Mouse (Mus musculus) layer of hippocampus, adult 2 months (tissue): ENCODE measurements around the gene Retreg2. TPM values are rescaled to one million over a fixed set of nuclear protein-coding genes. Genes with fewer than 3 reads are reported as not detected.

ENCODE experiments used
- DNase-seq, 2 experiments: peaks; one replicate each; pipeline ENCODE4 v3.0.0; 2022; ENCODE audit warnings: low spot score in 2 of 2
- H3K27ac ChIP-seq: fragments of 200-600 bp; 2 replicates; pipeline ENCODE4 v1.8.1; 2022
- H3K4me3 ChIP-seq: fragments of 200-600 bp; 2 replicates; pipeline ENCODE4 v1.8.1; 2022; ENCODE audit warnings: mild to moderate bottlenecking
- CTCF ChIP-seq: fragments of 200-600 bp; conservative IDR thresholded peaks from 2 replicates; pipeline ENCODE4 v1.8.1; 2022; ENCODE audit warnings: antibody characterized with exemption, mild to moderate bottlenecking, moderate library complexity
- long read RNA-seq, 2 experiments: library from polyadenylated mRNA; stranded (forward); transcript quantifications; one replicate each; pipeline ENCODE4 v2.0.0; 2021; ENCODE audit warnings: borderline mapping rate in 2 of 2
- total RNA-seq, 2 experiments: library from RNA; stranded (reverse); gene quantifications; 2 replicates each; pipeline ENCODE4 v1.2.3; 2021

Gene Retreg2
- 100 to 1,000 TPM; 178 to 179 TPM for total RNA-seq
- long read RNA-seq, experiment 1, transcript Retreg2-208 (10 exons, 2,438 nt): minor isoform, 27 of 139 reads
- long read RNA-seq, experiment 1, transcript Retreg2-201 (9 exons, 2,561 nt): major isoform, 78 of 139 reads
- long read RNA-seq, experiment 1, partial matches to known transcripts: 20 of 139 reads
- long read RNA-seq, experiment 1, other reads (novel, unspliced or antisense): 10 of 139 reads
- long read RNA-seq, experiment 2, transcript Retreg2-201 (9 exons, 2,561 nt): major isoform, 118 of 201 reads
- long read RNA-seq, experiment 2, transcript Retreg2-208 (10 exons, 2,438 nt): minor isoform, 43 of 201 reads
- long read RNA-seq, experiment 2, partial matches to known transcripts: 18 of 201 reads
- long read RNA-seq, experiment 2, other reads (novel, unspliced or antisense): 18 of 201 reads

GRCm38 (mm10) chr1:75142301-75143261 lies at the start of gene Retreg2, which contains the start of gene Cnppd1:
Gene Retreg2 (plus strand): TSS chr1:75142778.
Gene Cnppd1 (minus strand): TSS chr1:75142711.
- peak; percentile 76 for TF ChIP-seq CTCF
- peak within 1 kb of the TSS; percentile 97 for H3K27ac ChIP-seq
- H3K4me3 ChIP-seq: peak within 1 kb of the TSS; percentile 86
- DNase-seq: peak; percentile 93 to 95

- peak; percentile 49; the same call in 1 of the 2 replicates for TF ChIP-seq CTCF
- H3K4me3 ChIP-seq: no peak overlapping the region
- H3K27ac ChIP-seq: no peak overlapping the region
- no peak for DNase-seq
These were observed 20.4 kb upstream of the Retreg2 start for GRCm38 (mm10) chr1:75122211-75122610.

DNA sequence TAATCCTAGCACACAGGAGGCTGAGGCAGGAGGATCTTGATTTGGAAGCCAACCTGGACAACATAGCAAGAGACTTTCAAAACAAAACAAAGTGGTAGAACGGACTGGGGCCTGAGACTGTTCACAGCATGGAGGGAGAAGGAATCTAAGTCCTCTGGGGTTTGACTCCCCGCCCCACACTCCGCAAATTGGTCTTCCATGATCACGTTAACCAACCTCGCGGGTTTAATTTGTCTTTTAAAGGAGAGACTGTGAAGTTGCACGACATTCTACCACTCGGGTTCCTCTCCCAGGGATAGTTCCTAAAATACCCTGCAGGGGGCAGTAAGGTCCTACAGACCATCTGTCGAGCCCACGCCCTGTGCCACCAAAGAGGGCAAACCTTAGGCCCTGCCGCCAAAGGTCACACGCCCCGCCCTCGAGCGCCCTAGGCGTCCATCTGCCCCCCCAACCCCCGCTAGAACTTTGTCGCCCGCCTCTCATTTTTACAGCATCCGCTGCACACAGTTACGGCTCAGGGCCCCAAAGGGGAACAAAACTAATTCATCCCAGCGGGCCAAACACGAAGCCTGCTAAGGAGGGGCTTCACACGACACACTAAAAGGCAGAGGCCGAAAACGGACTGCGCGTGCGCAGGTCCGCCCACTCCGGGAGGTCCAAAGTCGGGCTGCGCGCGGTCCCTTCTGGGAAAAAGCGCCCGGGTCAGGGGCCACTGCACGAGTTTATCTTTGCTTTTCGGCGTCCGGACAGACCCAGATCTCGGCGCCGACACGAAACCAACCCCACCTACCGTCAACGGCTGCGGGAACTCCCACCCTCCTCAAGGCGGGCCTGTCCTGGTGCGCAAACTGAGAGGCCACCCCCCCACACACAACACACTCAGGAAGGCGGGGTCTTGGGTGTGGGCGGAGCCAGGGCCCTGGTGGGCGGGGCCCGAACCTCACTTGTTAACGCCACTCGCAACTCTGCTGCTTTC lies 17.9 kb upstream of the Retreg2 start, which contains the start of gene Nhej1:
Gene Nhej1, minus strand, starts transcription at position 855 of the 976 bp plus-strand sequence.
- peak; percentile 93 for TF ChIP-seq CTCF
- Histone ChIP-seq H3K4me3 (peak within 1 kb of the TSS; percentile 58), H3K27ac (peak within 1 kb of the TSS; percentile 95)
- peak; percentile 87 to 90 for DNase-seq

DNA sequence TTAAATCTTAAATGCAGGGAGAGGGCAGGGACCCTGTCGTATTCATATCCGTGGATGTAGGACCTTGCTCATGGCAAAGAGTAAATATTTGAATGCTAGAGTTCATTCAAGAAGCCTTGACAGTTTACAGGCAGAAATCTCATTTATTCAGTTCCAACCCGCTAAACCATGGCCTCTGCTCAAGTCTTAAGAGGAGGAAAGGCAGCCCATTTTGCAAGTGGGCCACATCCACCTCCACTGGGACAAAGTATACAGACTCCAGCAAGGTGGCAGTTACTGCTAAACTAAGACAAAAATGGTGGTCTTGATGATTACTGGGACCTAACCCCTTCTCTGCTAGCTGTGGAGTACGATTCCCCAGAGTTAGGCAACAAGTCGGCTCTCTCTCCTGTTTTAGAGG lies 17.2 kb upstream of the Retreg2 start:
- no peak for DNase-seq
- Histone ChIP-seq H3K4me3 (peak overlapping the region; percentile 58), H3K27ac (peak overlapping the region; percentile 95)
- TF ChIP-seq CTCF: no peak

DNA sequence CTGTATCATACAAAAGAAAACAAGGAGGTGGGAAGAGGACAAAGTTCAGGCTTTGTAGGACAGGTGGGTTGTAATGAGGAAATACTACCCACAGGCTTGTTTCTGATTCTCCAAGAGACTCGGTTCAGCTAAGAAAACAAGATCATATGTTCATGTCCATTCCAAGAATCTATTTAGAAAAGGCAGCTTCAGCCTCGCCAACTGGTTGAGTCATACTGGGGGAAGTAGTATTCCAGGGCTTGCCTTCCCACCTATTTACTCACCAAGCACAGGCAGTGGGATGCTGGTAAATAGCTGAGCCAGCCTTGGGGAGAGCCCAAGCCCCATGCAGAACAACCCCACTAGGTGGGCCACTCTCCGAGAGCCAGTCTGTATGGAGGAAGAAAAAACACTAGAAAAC lies 13.9 kb upstream of the Retreg2 start:
- DNase-seq: peak in 1 of 2 experiments; percentile 37
- H3K27ac ChIP-seq: no peak overlapping the region
- no peak overlapping the region for H3K4me3 ChIP-seq
- no peak for TF ChIP-seq CTCF

GRCm38 (mm10) chr1:75133421-75134207 lies 9.0 kb upstream of the Retreg2 start, which contains the start of gene Slc23a3:
Gene Slc23a3 (minus strand): TSS chr1:75133890.
- no peak within 1 kb of the TSS for H3K27ac ChIP-seq
- no peak for TF ChIP-seq CTCF
- DNase-seq: no peak
- no peak within 1 kb of the TSS for H3K4me3 ChIP-seq

DNA sequence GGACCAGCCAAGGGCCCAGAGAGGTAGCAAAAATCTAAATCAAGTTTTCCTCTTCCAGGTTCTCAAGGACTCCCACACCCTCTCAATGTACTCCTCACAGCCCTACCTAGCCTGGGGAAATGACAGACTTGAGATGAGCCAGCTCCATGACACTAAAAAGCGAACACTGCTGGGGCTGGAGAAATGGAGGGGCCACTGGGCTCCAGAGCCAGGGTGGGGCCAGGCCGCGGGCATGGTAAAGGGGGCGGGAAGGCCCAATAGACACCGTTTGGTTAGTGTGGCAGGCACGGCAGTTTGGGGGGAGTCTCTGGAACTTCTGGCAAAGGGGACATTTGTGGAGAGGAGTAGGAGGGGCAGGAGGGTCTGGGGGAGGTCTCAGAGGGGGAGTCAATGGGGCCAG lies 6.3 kb upstream of the Retreg2 start:
- no peak for DNase-seq
- Histone ChIP-seq H3K27ac (no peak overlapping the region), H3K4me3 (no peak overlapping the region)
- no peak for TF ChIP-seq CTCF

DNA sequence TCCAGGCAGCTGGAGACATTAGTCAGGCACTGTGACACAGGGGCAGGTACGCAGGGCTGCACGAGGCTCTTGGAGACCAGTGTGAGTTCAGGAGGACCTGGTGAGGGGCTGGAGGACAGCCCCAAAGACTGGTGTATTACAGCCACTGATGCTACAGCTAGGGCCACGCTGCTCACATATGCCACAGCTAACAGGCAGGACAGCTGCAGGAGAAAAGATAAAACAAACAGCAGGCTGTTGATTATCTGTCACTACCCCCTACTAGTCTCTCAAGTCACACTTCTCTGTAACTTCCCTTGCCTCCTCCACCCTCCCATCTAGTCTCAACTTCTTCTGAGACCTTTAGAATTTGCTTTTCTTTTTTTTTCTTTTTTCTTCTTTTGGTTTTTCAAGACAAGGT lies 5.8 kb upstream of the Retreg2 start:
- DNase-seq: no peak
- Histone ChIP-seq H3K27ac (no peak overlapping the region), H3K4me3 (no peak overlapping the region)
- no peak for TF ChIP-seq CTCF

- no peak for TF ChIP-seq CTCF
- no peak for DNase-seq
- H3K27ac ChIP-seq: no peak overlapping the region
- H3K4me3 ChIP-seq: no peak overlapping the region
These were observed 4.1 kb upstream of the Retreg2 start for GRCm38 (mm10) chr1:75138448-75138847.

- TF ChIP-seq CTCF: no peak
- no peak for DNase-seq
- Histone ChIP-seq H3K4me3 (peak overlapping the region; percentile 86), H3K27ac (peak overlapping the region; percentile 97)
These were observed 1.9 kb upstream of the Retreg2 start for GRCm38 (mm10) chr1:75140601-75141190.

DNA sequence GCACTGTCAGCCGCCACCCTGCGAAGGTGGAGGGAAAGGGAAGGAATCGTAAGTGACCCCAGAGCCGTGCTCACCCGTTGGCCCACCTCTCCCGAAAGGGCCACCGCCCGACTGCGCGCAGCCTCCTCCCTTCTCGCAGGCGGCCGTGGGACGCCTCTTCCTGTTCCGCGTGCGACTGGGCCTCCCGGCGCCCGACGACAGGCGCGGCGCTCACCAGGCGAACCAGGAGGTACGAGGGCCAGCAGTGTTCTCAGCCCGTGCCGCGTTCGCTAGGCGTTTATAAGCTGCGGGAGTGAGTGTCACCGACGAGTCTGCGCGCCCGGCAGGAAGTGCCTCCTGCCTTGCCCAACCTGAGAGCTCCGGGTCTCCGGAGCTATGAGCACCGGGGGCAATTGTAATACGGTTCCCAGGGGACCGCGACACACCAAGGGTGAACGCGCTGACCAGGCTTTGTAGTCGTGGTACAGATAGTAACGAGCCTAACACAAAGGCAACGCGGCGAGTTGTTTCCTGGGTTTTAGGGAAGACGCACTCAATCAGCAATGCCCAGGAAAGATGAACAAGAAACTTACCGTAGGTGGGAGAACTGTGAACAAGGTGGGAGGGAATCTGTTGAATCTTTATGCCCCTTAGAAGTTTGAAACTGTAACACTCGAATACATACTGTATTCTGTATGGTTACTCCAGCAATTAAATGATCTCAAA lies 940 bp upstream of the Retreg2 start:
- no peak for TF ChIP-seq CTCF
- peak overlapping the region; percentile 86 for H3K4me3 ChIP-seq
- DNase-seq: peak; percentile 35 to 51
- peak overlapping the region; percentile 97 for H3K27ac ChIP-seq
